Mouse (Mus musculus): ENCODE measurements at regions not wholly inside any gene's neighbourhood (a gene's known extent, or its start where the extent isn't known, plus 50 kb on each side); places are given as distances from the start of the nearest gene placed in this dataset.

GRCm38 (mm10) chr4:70709126-70709689, 174.4 kb upstream of the Megf9 start:
- DNase-seq (ENCODE audit: extremely low read depth) = no peak
- H3K79me2 ChIP-seq (replicated peaks; ENCODE audit: control insufficient read depth, extremely low read depth, insufficient read depth, poor library complexity, severe bottlenecking) = no peaks in the 10 kb centered on the region
- no peaks in the 10 kb centered on the region for H3K4me1 ChIP-seq (ENCODE audit: control insufficient read depth in 1 of 2, insufficient read depth in 2 of 2)
- no peaks in the 10 kb centered on the region for H3K27me3 ChIP-seq (replicated peaks)
- peaks cover 11% of the 10 kb centered on the region for H3K9me3 ChIP-seq (replicated peaks; ENCODE audit: low read length)
- dilution Hi-C loops (cut with MboI; ENCODE audit: extremely low pct_ligation_motif_present, extremely low pct_unique_long_range_greater_than_20kb, low sequenced_read_pairs) (no loop called here), in situ Hi-C loops (cut with MboI; ENCODE audit: low pct_ligation_motif_present, low pct_unique_long_range_greater_than_20kb, low sequenced_read_pairs) (no loop called here)
- no peak overlapping the region for H3K4me3 ChIP-seq (replicated peaks in 1 of 3; ENCODE audit: low read depth in 2 of 3, low read length in 2 of 3, poor library complexity in 1 of 3)
- H3K4me2 ChIP-seq (ENCODE audit: insufficient read depth, low read depth, poor library complexity, severe bottlenecking) = no peak overlapping the region
- H3K9ac ChIP-seq (ENCODE audit: insufficient read depth, low read depth) = no peak overlapping the region
- no peak for TF ChIP-seq MAX (IDR thresholded peaks at IDR 0.05; ENCODE audit: low read length)
- no peak for TF ChIP-seq RCOR1 (conservative IDR thresholded peaks at IDR 0.05; ENCODE audit: low read depth, low read length)
- no peak for TF ChIP-seq SIN3A (IDR thresholded peaks at IDR 0.05; ENCODE audit: low read length)
- H3K36me3 ChIP-seq (replicated peaks in 1 of 2; ENCODE audit: control insufficient read depth in 1 of 2, insufficient read depth in 1 of 2, low read length in 1 of 2) = no peaks in the 10 kb centered on the region
- no peak overlapping the region for H3K27ac ChIP-seq (ENCODE audit: insufficient read depth, low read depth)

GRCm38 (mm10) chr4:70705128-70705752, 170.4 kb upstream of the Megf9 start:
- Histone ChIP-seq H3K27ac (ENCODE audit: insufficient read depth, low read depth) (no peak overlapping the region), H3K27me3 (replicated peaks) (no peaks in the 10 kb centered on the region), H3K4me3 (replicated peaks in 1 of 3; ENCODE audit: low read depth in 2 of 3, low read length in 2 of 3, poor library complexity in 1 of 3) (no peak overlapping the region), H3K4me1 (ENCODE audit: control insufficient read depth in 1 of 2, insufficient read depth in 2 of 2) (no peaks in the 10 kb centered on the region), H3K9me3 (replicated peaks; ENCODE audit: low read length) (peaks cover 9% of the 10 kb centered on the region), H3K79me2 (replicated peaks; ENCODE audit: control insufficient read depth, extremely low read depth, insufficient read depth, poor library complexity, severe bottlenecking) (no peaks in the 10 kb centered on the region), H3K36me3 (replicated peaks in 1 of 2; ENCODE audit: control insufficient read depth in 1 of 2, insufficient read depth in 1 of 2, low read length in 1 of 2) (no peaks in the 10 kb centered on the region), H3K9ac (ENCODE audit: insufficient read depth, low read depth) (no peak overlapping the region), H3K4me2 (ENCODE audit: insufficient read depth, low read depth, poor library complexity, severe bottlenecking) (no peak overlapping the region)
- DNase-seq (ENCODE audit: extremely low read depth) = no peak
- in situ Hi-C loops (cut with MboI; ENCODE audit: low pct_ligation_motif_present, low pct_unique_long_range_greater_than_20kb, low sequenced_read_pairs) = no loop called here
- TF ChIP-seq TBP (conservative IDR thresholded peaks at IDR 0.05; ENCODE audit: low read depth, low read length) = no peak
- no peak for TF ChIP-seq E2F4 (IDR thresholded peaks at IDR 0.05; ENCODE audit: insufficient replicate concordance, low read depth, low read length)
- no peak for TF ChIP-seq RCOR1 (conservative IDR thresholded peaks at IDR 0.05; ENCODE audit: low read depth, low read length)
- TF ChIP-seq CHD2 (IDR thresholded peaks at IDR 0.05; ENCODE audit: low read length) = no peak
- TF ChIP-seq ZC3H11A (IDR thresholded peaks at IDR 0.05; ENCODE audit: low read depth, low read length) = no peak
- no peak for TF ChIP-seq ZKSCAN1 (IDR thresholded peaks at IDR 0.05; ENCODE audit: borderline replicate concordance, low read depth, low read length)
- TF ChIP-seq ZMIZ1 (IDR thresholded peaks at IDR 0.05; ENCODE audit: low read depth, low read length) = no peak
- no peak for TF ChIP-seq POLR2AphosphoS2 (IDR thresholded peaks at IDR 0.05; ENCODE audit: low read depth, low read length)
- TF ChIP-seq TCF12 (IDR thresholded peaks at IDR 0.05; ENCODE audit: low read depth, low read length) = no peak
- TF ChIP-seq USF2 (conservative IDR thresholded peaks at IDR 0.05; ENCODE audit: low read depth, low read length) = no peak
- no peak for TF ChIP-seq JUN (IDR thresholded peaks at IDR 0.05; ENCODE audit: insufficient read depth, low read depth, low read length)
- no peak for TF ChIP-seq MYC (IDR thresholded peaks at IDR 0.05; ENCODE audit: low read depth, low read length)
- no peak for TF ChIP-seq PAX5 (IDR thresholded peaks at IDR 0.05; ENCODE audit: low read length)
- no peak for TF ChIP-seq RAD21 (IDR thresholded peaks at IDR 0.05; ENCODE audit: low read depth, low read length)
- TF ChIP-seq NRF1 (IDR thresholded peaks at IDR 0.05; ENCODE audit: low read depth, low read length) = no peak
- TF ChIP-seq HCFC1 (IDR thresholded peaks at IDR 0.05; ENCODE audit: low read depth, low read length) = no peak
- dilution Hi-C loops (cut with MboI; ENCODE audit: extremely low pct_ligation_motif_present, extremely low pct_unique_long_range_greater_than_20kb, low sequenced_read_pairs) = no loop called here
